Mouse (Mus musculus): ENCODE data around the gene Rilp.

DNA sequence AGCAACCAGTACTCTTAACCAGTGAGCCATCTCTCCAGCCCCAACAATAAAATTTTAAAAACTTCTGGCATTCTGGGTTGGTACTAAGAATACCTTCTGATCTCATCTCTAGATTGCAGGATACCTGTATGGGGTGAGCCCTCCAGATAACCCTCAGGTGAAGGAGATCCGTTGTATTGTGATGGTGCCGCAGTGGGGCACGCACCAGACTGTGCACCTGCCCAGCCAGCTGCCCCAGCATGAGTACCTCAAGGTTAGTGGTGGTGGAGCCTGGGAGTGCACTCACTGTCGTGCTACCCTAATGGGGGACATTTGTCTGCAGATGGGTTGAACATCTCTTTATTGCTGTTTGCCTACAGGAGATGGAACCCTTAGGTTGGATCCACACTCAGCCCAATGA, 1.7 kb upstream of the Rilp start:
- TF ChIP-seq EP300 (IDR thresholded peaks at IDR 0.05; ENCODE audit: low read depth) (no peak), CTCF (IDR thresholded peaks at IDR 0.05; ENCODE audit: low read depth) (no peak)

Measured in liver, embryonic 14.5 days (tissue).